In genomic region chr5:87333584-87333983, GRCm38 (mm10) we compare ENCODE assay signal across 11 mouse cellular contexts. TPM values are rescaled to one million over a fixed set of nuclear protein-coding genes. Genes with fewer than 3 reads are reported as not detected.
DNase-seq lines count a peak whose midpoint lies in the region; ATAC-seq and TF ChIP-seq lines count a peak whose summit lies in the region.
"Had no signal": no experiment of that assay in that cellular context is flagged by ENCODE, and none has a peak within 500 bp of the region (broad histone marks: within the 10 kb centered on the region; RNA-seq: fewer than 3 reads in every experiment).

No protein-coding gene starts in this region.

- no peaks in the 10 kb centered on the region for H3K4me1 ChIP-seq in cerebellum, adult 2 months (ENCODE audit: control insufficient read depth, insufficient read depth, low read length)
- no peaks in the 10 kb centered on the region for H3K4me1 ChIP-seq in forebrain, postnatal 0 days (ENCODE audit: insufficient read depth)

- ATAC-seq in erythroid progenitor cell, adult 5-6 weeks (replicated peaks; ENCODE audit: low FRiP score, poor library complexity, severe bottlenecking), result no peak
- no peak for ATAC-seq in forebrain, postnatal 0 days

- no peak overlapping the region for H3K4me3 ChIP-seq in cerebellum, adult 2 months (replicated peaks; ENCODE audit: insufficient read depth, low read depth, low read length)
- H3K4me3 ChIP-seq in left cerebral cortex, adult 2 months, result no peak overlapping the region
- H3K4me3 ChIP-seq in forebrain, postnatal 0 days (ENCODE audit: low read depth, low read length), result no peak overlapping the region

- TF ChIP-seq POLR2A in cerebellum, adult 2 months (IDR thresholded peaks at IDR 0.05; ENCODE audit: borderline replicate concordance, insufficient read depth, low read length), result no peak

- 63% methylated on average over 3 of the region's 3 CpGs for WGBS in cerebellum, adult 2 months
- WGBS in forebrain, postnatal 0 days, result 64% methylated on average over 3 of the region's 3 CpGs

- no peak overlapping the region for H3K4me2 ChIP-seq in forebrain, postnatal 0 days (ENCODE audit: low read depth)

- H3K27me3 ChIP-seq in cerebellum, adult 2 months (ENCODE audit: control insufficient read depth, insufficient read depth, low read length), result no peaks in the 10 kb centered on the region
- H3K27me3 ChIP-seq in forebrain, postnatal 0 days (ENCODE audit: insufficient read depth, low read length), result no peaks in the 10 kb centered on the region

- H3K9me3 ChIP-seq in forebrain, postnatal 0 days (ENCODE audit: low read length), result no peaks in the 10 kb centered on the region

- intact Hi-C loops in left cerebral cortex, adult 2 months (cut with DNase I), result loop anchor here (5.0 to 10.0 kb wide), 2 partner anchors 446 to 479 kb away; no protein-coding TSS in a partner anchor
- intact Hi-C loops in left cerebral cortex, postnatal 14 days (cut with DNase I), result no loop called here

- no peak for TF ChIP-seq CTCF in cerebellum, adult 2 months (IDR thresholded peaks at IDR 0.05; ENCODE audit: borderline replicate concordance, insufficient read depth, low read depth, low read length)
- peak; percentile 50 for TF ChIP-seq CTCF in left cerebral cortex, adult 2 months (IDR thresholded peaks at IDR 0.05)
- TF ChIP-seq CTCF in forebrain, postnatal 0 days (IDR thresholded peaks at IDR 0.05; ENCODE audit: low read depth), result no peak

- H3K36me3 ChIP-seq in forebrain, postnatal 0 days (ENCODE audit: insufficient read depth), result no peaks in the 10 kb centered on the region

- H3K27ac ChIP-seq in cerebellum, adult 2 months (ENCODE audit: insufficient read depth, low read length), result no peak overlapping the region
- no peak overlapping the region for H3K27ac ChIP-seq in left cerebral cortex, adult 2 months
- H3K27ac ChIP-seq in forebrain, postnatal 0 days (ENCODE audit: low read depth, low read length), result no peak overlapping the region

- no peak overlapping the region for H3K9ac ChIP-seq in forebrain, postnatal 0 days

- DNase-seq in cerebellum, postnatal 10 days, result peak; percentile 1 to 3
- no peak for DNase-seq in cerebellum, adult 2 months
- DNase-seq in left cerebral cortex, adult 2 months (ENCODE audit: extremely low spot score in 1 of 2, low spot score in 2 of 2), result no peak
- DNase-seq in left cerebral cortex, postnatal 14 days (ENCODE audit: low spot score in 2 of 2), result no peak
- peak; percentile 2 for DNase-seq in MEL-GATA-1-ER (ENCODE audit: extremely low read depth, low read depth)
- DNase-seq in kidney, postnatal 14 days, result peak; percentile 38
- DNase-seq in forebrain, postnatal 0 days, result no peak
- DNase-seq: lung, postnatal 10 days had no signal

RNA-seq across cellular contexts. Expression of gene Ugt2a3, which starts 3.4 kb away (rescaled TPM):
- polyA plus RNA-seq in cerebellum, adult 2 months (2012; rRNA removed), result not detected in 2 replicates
- total RNA-seq in left cerebral cortex, adult 2 months (2021), result not detected
- total RNA-seq in left cerebral cortex, postnatal 14 days (2021), result not detected
- total RNA-seq in erythroid progenitor cell, adult 5-6 weeks (2015; ENCODE audit: low replicate concordance), result not detected in 2 replicates
- not detected in 2 replicates for total RNA-seq in erythroid progenitor cell, adult 5-6 weeks (2017; ENCODE audit: low replicate concordance)
- not detected in 2 replicates for total RNA-seq in forebrain, postnatal 0 days (2014; rRNA removed)
- polyA plus RNA-seq in forebrain, postnatal 0 days (2015; fragmentation: Nextera tagmentation; extraction: Ambion mirVana), result not detected in 2 replicates
- total RNA-seq: layer of hippocampus, adult 8-10 months had no signal
- polyA plus RNA-seq: neural tube, embryonic 14.5 days had no signal

Comparison
In these comparisons a context has a peak if more than half of its experiments do, and no peak if none do; other contexts are left out.
1. DNase-seq: peak in cerebellum, postnatal 10 days (2 of 2), MEL-GATA-1-ER (single experiment) and kidney, postnatal 14 days (single experiment); none in cerebellum, adult 2 months (0 of 2), left cerebral cortex, adult 2 months (0 of 2), left cerebral cortex, postnatal 14 days (0 of 2) and forebrain, postnatal 0 days (single experiment).